Mouse (Mus musculus) midbrain, embryonic 11.5 days (tissue): ENCODE results near the gene Slc25a21. TPM values are rescaled to one million over a fixed set of nuclear protein-coding genes. Genes with fewer than 3 reads are reported as not detected.
A peak's percentile ranks its signal among the peaks of the same experiment; 100 is the strongest.

ENCODE experiments used
- ATAC-seq: fragments of 200-750 bp; cut with Nextera tagmentation; 2 replicates; pipeline ENCODE4 v1.8.0; 2017; ENCODE audit warnings: moderate TSS enrichment, moderate library complexity; ENCODE audit not compliant: low FRiP score
- DNase-seq: peaks from one replicate; pipeline ENCODE4 v3.0.0; 2015; ENCODE audit warnings: low spot score; ENCODE audit errors: missing footprints
- H3K27ac ChIP-seq: fragments of 300-500 bp; sonication (generic); 2 replicates; pipeline ENCODE4 v1.5.1; 2014; ENCODE audit warnings: low read depth, low read length
- H3K27me3 ChIP-seq: fragments of 300-500 bp; sonication (generic); 2 replicates; pipeline ENCODE4 v1.6.1; 2014; ENCODE audit warnings: mild to moderate bottlenecking, low read length, moderate library complexity, mixed read lengths; ENCODE audit not compliant: control insufficient read depth, insufficient read depth
- H3K36me3 ChIP-seq: fragments of 300-500 bp; sonication (generic); 2 replicates; pipeline ENCODE4 v1.6.1; 2014; ENCODE audit warnings: mild to moderate bottlenecking, low read length, moderate library complexity, mixed read lengths; ENCODE audit not compliant: control insufficient read depth, insufficient read depth
- H3K4me1 ChIP-seq: fragments of 300-500 bp; sonication (generic); 2 replicates; pipeline ENCODE4 v1.6.1; 2014; ENCODE audit warnings: low read length; ENCODE audit not compliant: control insufficient read depth, insufficient read depth
- H3K4me2 ChIP-seq: fragments of 300-500 bp; sonication (generic); 2 replicates; pipeline ENCODE4 v1.6.1; 2014; ENCODE audit warnings: mild to moderate bottlenecking, moderate library complexity
- H3K4me3 ChIP-seq: fragments of 300-500 bp; sonication (generic); 2 replicates; pipeline ENCODE4 v1.5.1; 2014; ENCODE audit warnings: low read depth, low read length
- H3K9ac ChIP-seq: fragments of 300-500 bp; sonication (generic); 2 replicates; pipeline ENCODE4 v1.6.1; 2014; ENCODE audit warnings: low read length
- H3K9me3 ChIP-seq: fragments of 300-500 bp; sonication (generic); 2 replicates; pipeline ENCODE4 v1.6.1; 2016; ENCODE audit warnings: low read length; ENCODE audit not compliant: control insufficient read depth
- WGBS: fragments of 180-500 bp; shearing (Covaris S2); extraction: QIAGEN DNeasy Blood & Tissue Kit; methylation state at CpG from one replicate; pipeline ENCODE4 v1.1.7; 2014; 5-methylcytosine and 5-hydroxymethylcytosine counted together
- polyA plus RNA-seq: library from polyadenylated mRNA; unstranded; fragments of >200 nt; fragmentation: Nextera tagmentation; extraction: Ambion mirVana; gene quantifications from 2 replicates; pipeline ENCODE4 v1.2.1, GENCODE M21; 2014

The Slc25a21 gene
- polyA plus RNA-seq, 1 experiment from 2014 or later = 2.5 TPM

- H3K36me3 ChIP-seq = no peaks in the 10 kb centered on the region
- 93% methylated on average over 4 of the region's 4 CpGs for WGBS
Observed at GRCm38 (mm10) chr12:57187032-57187431, 10.2 kb downstream of the Slc25a21 start.

GRCm38 (mm10) chr12:57186126-57186525, 11.1 kb downstream of the Slc25a21 start:
- Histone ChIP-seq H3K4me2 (no peak overlapping the region), H3K9me3 (no peaks in the 10 kb centered on the region), H3K9ac (no peak overlapping the region), H3K27ac (no peak overlapping the region), H3K4me3 (no peak overlapping the region), H3K27me3 (no peaks in the 10 kb centered on the region), H3K4me1 (no peaks in the 10 kb centered on the region), H3K36me3 (no peaks in the 10 kb centered on the region)
- WGBS = 76% methylated on average over 2 of the region's 2 CpGs
- DNase-seq (no peak), ATAC-seq (no peak)

More at GRCm38 (mm10) chr12:57187032-57187431, 10.2 kb downstream of the Slc25a21 start:
- Histone ChIP-seq H3K9ac (no peak overlapping the region), H3K4me2 (no peak overlapping the region), H3K27me3 (no peaks in the 10 kb centered on the region), H3K27ac (no peak overlapping the region), H3K4me3 (no peak overlapping the region), H3K4me1 (no peaks in the 10 kb centered on the region), H3K9me3 (no peaks in the 10 kb centered on the region)
- ATAC-seq (no peak), DNase-seq (no peak)

- DNase-seq = no peak
- H3K36me3 ChIP-seq = no peaks in the 10 kb centered on the region
- no peak overlapping the region for H3K4me3 ChIP-seq
- no peak overlapping the region for H3K9ac ChIP-seq
- no peaks in the 10 kb centered on the region for H3K9me3 ChIP-seq
- ATAC-seq = no peak
- no peaks in the 10 kb centered on the region for H3K4me1 ChIP-seq
- H3K4me2 ChIP-seq = no peak overlapping the region
- WGBS = 0% methylated on average over 1 of the region's 1 CpGs
- no peaks in the 10 kb centered on the region for H3K27me3 ChIP-seq
- no peak overlapping the region for H3K27ac ChIP-seq
Observed at GRCm38 (mm10) chr12:57185475-57185874, 11.8 kb downstream of the Slc25a21 start.

- H3K4me1 ChIP-seq = peaks cover 5% of the 10 kb centered on the region; the same call in 1 of the 2 replicates
- H3K27me3 ChIP-seq = no peaks in the 10 kb centered on the region
- H3K4me3 ChIP-seq = no peak overlapping the region
- no peaks in the 10 kb centered on the region for H3K36me3 ChIP-seq
- H3K4me2 ChIP-seq = no peak overlapping the region
- 67% methylated on average over 2 of the region's 2 CpGs for WGBS
- ATAC-seq (no peak), DNase-seq (no peak)
- no peaks in the 10 kb centered on the region for H3K9me3 ChIP-seq
- no peak overlapping the region for H3K9ac ChIP-seq
- H3K27ac ChIP-seq = no peak overlapping the region
Observed at GRCm38 (mm10) chr12:57184401-57185147, 12.7 kb downstream of the Slc25a21 start.

- H3K4me2 ChIP-seq = no peak overlapping the region
- no peaks in the 10 kb centered on the region for H3K36me3 ChIP-seq
- peaks cover 10% of the 10 kb centered on the region; the same call in 1 of the 2 replicates for H3K4me1 ChIP-seq
- no peaks in the 10 kb centered on the region for H3K9me3 ChIP-seq
- ATAC-seq (peak; percentile 69), DNase-seq (peak; percentile 88)
- no peaks in the 10 kb centered on the region for H3K27me3 ChIP-seq
- H3K4me3 ChIP-seq = no peak overlapping the region
- H3K9ac ChIP-seq = no peak overlapping the region
- no peak overlapping the region for H3K27ac ChIP-seq
- WGBS = 23% methylated on average over 5 of the region's 5 CpGs
Observed at GRCm38 (mm10) chr12:57179465-57180188, 17.6 kb downstream of the Slc25a21 start.

- H3K4me3 ChIP-seq = no peak overlapping the region
- H3K27me3 ChIP-seq = no peaks in the 10 kb centered on the region
- no peak overlapping the region for H3K4me2 ChIP-seq
- no peak overlapping the region for H3K27ac ChIP-seq
- DNase-seq = no peak
- no peaks in the 10 kb centered on the region for H3K9me3 ChIP-seq
- H3K36me3 ChIP-seq = no peaks in the 10 kb centered on the region
- no peak for ATAC-seq
- no peak overlapping the region for H3K9ac ChIP-seq
- H3K4me1 ChIP-seq = peaks cover 10% of the 10 kb centered on the region; the same call in 1 of the 2 replicates
Observed at GRCm38 (mm10) chr12:57178818-57179217, 18.5 kb downstream of the Slc25a21 start.

- no peak overlapping the region for H3K4me2 ChIP-seq
- no peak overlapping the region for H3K4me3 ChIP-seq
- no peak overlapping the region for H3K9ac ChIP-seq
- no peaks in the 10 kb centered on the region for H3K9me3 ChIP-seq
- no peaks in the 10 kb centered on the region for H3K27me3 ChIP-seq
- H3K27ac ChIP-seq = no peak overlapping the region
- 87% methylated on average over 2 of the region's 2 CpGs for WGBS
- DNase-seq = no peak
- H3K36me3 ChIP-seq = no peaks in the 10 kb centered on the region
- no peaks in the 10 kb centered on the region for H3K4me1 ChIP-seq
- no peak for ATAC-seq
Observed at GRCm38 (mm10) chr12:57163294-57163693, 34.0 kb downstream of the Slc25a21 start.

- no peaks in the 10 kb centered on the region for H3K4me1 ChIP-seq
- no peaks in the 10 kb centered on the region for H3K27me3 ChIP-seq
- WGBS = 65% methylated on average over 3 of the region's 3 CpGs
- H3K4me2 ChIP-seq = no peak overlapping the region
- H3K9me3 ChIP-seq = no peaks in the 10 kb centered on the region
- ATAC-seq (no peak), DNase-seq (no peak)
- no peaks in the 10 kb centered on the region for H3K36me3 ChIP-seq
- H3K4me3 ChIP-seq = no peak overlapping the region
- no peak overlapping the region for H3K9ac ChIP-seq
- no peak overlapping the region for H3K27ac ChIP-seq
Observed at GRCm38 (mm10) chr12:57162840-57163239, 34.4 kb downstream of the Slc25a21 start.

- WGBS = 87% methylated on average over 6 of the region's 6 CpGs
- Histone ChIP-seq H3K36me3 (no peaks in the 10 kb centered on the region), H3K4me1 (no peaks in the 10 kb centered on the region), H3K9ac (no peak overlapping the region), H3K27me3 (no peaks in the 10 kb centered on the region), H3K9me3 (no peaks in the 10 kb centered on the region), H3K27ac (no peak overlapping the region), H3K4me2 (no peak overlapping the region), H3K4me3 (no peak overlapping the region)
- ATAC-seq (no peak), DNase-seq (no peak)
Observed at GRCm38 (mm10) chr12:57159904-57160303, 37.4 kb downstream of the Slc25a21 start.
